Mouse (Mus musculus): ENCODE results near the gene Smc3.
"Not testable (repeated sequence)": the region's sequence is repeated elsewhere in the genome, so short reads cannot be mapped to it uniquely, and the experiment has no call there.

DNA sequence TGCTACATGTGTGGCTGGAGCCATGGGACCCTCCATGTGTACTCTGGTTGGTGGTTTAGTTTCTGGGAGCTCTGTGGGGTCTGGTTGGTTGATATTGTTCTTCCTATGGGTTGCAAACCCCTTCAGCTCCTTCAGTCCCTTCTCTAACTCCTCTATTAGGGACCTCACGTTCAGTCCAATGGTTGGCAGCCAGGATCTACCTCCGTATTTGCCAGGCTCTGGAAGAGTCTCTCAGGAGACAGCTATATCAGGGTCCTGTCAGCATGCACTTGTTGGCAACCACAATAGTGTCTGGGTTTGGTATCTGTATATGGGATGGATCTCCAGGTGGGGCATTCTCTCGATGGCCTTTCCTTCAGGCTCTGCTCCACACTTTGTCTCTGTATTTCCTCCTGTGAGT, 12.5 kb upstream of the Smc3 start:
- TF ChIP-seq CTCF, EP300 (IDR thresholded peaks at IDR 0.05; ENCODE audit: low read depth): not testable (repeated sequence)
